Mouse (Mus musculus): ENCODE results near the gene Actn1.

DNA sequence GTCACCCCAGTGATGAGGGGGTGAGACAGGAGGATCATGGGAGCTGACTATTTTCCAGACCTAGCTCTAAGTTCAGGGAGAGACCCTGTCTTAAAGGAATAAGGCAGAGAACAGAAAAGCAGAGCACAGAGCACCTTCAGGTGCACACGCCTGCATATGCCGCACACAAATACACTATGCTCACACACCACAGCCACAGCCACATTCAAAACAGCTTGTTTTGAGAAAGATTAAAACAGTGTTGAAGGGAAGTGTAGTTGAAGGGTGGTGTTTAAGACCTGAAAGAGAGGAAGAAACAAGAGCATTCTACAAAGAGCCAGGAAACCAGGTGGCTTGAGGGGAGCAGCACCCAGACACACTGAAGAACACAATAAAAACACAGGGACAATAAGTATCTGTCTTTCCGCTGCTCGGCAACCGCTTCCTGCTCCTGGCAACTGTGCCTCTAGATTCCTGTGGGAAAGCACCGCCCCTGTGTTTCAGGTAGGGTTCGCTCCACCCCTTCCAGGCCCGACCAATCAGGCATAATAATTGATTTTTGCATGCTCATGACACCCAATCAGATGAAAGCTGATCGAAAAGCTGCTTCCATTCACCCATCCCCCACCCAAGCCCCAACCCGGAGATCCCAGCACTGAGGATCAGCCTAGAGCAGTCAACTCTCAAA, 13.0 kb upstream of the Actn1 start:
- no peak for TF ChIP-seq POLR2A (IDR thresholded peaks at IDR 0.05; ENCODE audit: insufficient read depth, low read length)
- TF ChIP-seq EP300 (IDR thresholded peaks at IDR 0.05; ENCODE audit: insufficient read depth, low read depth, low read length), result peak; percentile 49; the same call in 1 of the 2 replicates
- no peak for TF ChIP-seq CTCF (IDR thresholded peaks at IDR 0.05; ENCODE audit: low read depth, low read length)
